Mouse (Mus musculus) CH12.LX (cell line): ENCODE data around the gene Ablim1.

Experiments
- CTCF ChIP-seq, 2 experiments: IDR thresholded peaks in 1 of 2; conservative IDR thresholded peaks in 1 of 2; 2 replicates each; pipeline ENCODE4 v1.5.1; 2011 to 2012; ENCODE audit warnings: low read depth in 2 of 2, low read length in 2 of 2, improper control_type of control experiment in 1 of 2, inconsistent platforms in 1 of 2, mild to moderate bottlenecking in 1 of 2, moderate library complexity in 1 of 2
- EP300 ChIP-seq: IDR thresholded peaks from 2 replicates; pipeline ENCODE4 v1.6.1; 2011; ENCODE audit warnings: low read length, improper control_type of control experiment
- KAT2A ChIP-seq: IDR thresholded peaks from 2 replicates; pipeline ENCODE4 v1.6.1; 2012; ENCODE audit warnings: low read length, improper control_type of control experiment, inconsistent platforms; ENCODE audit not compliant: insufficient replicate concordance
- MXI1 ChIP-seq: IDR thresholded peaks from 2 replicates; pipeline ENCODE4 v1.6.1; 2011; ENCODE audit warnings: mild to moderate bottlenecking, low read depth, low read length, improper control_type of control experiment
- NRF1 ChIP-seq: IDR thresholded peaks from 2 replicates; pipeline ENCODE4 v1.6.1; 2014; ENCODE audit warnings: low read depth, mild to moderate bottlenecking, inconsistent platforms, low read length, improper control_type of control experiment, moderate library complexity
- POLR2A ChIP-seq: IDR thresholded peaks from 2 replicates; pipeline ENCODE4 v1.6.1; 2011; ENCODE audit warnings: low read depth, mild to moderate bottlenecking, improper control_type of control experiment, low read length
- USF2 ChIP-seq: conservative IDR thresholded peaks from 2 replicates; pipeline ENCODE4 v1.6.1; 2011; ENCODE audit warnings: low read depth, low read length, improper control_type of control experiment
- ZC3H11A ChIP-seq: IDR thresholded peaks from 2 replicates; pipeline ENCODE4 v1.6.1; 2012; ENCODE audit warnings: low read depth, mild to moderate bottlenecking, inconsistent platforms, low read length, improper control_type of control experiment

DNA sequence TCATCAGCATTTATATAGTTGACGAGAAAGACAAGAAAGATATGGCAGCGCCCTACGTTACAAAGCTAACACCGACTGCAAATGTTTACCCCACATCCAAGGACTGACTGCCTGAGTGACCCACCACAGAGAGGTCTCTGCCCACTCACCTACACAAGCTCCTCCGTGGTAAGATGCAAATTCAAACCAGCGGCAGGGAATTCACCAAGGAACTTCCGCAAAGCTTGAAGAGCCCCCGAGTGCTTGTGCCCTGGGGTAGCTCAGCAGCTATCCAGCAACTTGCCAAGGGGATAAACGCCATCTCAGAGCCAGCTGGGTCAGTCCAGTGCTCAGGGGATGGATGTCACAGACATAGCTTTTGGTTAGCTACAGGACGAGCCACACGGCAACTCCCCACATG, 95.0 kb downstream of the Ablim1 start:
- TF ChIP-seq ZC3H11A = no peak
- TF ChIP-seq CTCF (conservative IDR thresholded peaks at IDR 0.05 in 1 of 2, IDR thresholded peaks at IDR 0.05 in 1 of 2; ENCODE audit: low read depth in 2 of 2, low read length in 2 of 2) = no peak
- no peak for TF ChIP-seq MXI1
- TF ChIP-seq NRF1 = no peak
- TF ChIP-seq USF2 = no peak
- 0 out of 2 replicates have a peak, but pooled peaks have one; percentile 18 for TF ChIP-seq POLR2A
- no peak for TF ChIP-seq KAT2A
- TF ChIP-seq EP300 = peak; percentile 43; the same call in 1 of the 2 replicates
